Mouse (Mus musculus): ENCODE measurements around the gene Srgap3.

The Srgap3 gene

DNA sequence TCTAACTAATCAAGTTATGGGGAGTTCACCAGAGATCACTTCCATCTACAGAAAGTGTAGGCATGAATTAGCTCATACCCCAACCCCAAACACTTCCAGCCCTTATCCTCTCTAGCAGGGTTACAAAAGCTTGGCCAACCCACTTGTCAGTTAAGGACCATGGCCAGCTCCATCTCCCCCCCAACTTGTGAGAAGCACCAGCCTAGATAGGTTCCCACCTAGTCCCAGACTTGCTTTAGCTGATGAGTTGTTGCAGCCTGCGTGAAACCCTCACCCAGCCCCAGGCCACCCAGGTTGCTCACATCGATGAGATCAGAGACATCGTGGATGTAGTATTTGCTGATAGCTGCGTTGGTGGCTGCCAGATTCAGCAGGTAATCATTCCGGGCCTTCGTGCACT is 170.3 kb downstream of the Srgap3 start:
- H3K27me3 ChIP-seq (ENCODE audit: insufficient read depth, low read length) = no peaks in the 10 kb centered on the region
- H3K36me3 ChIP-seq (ENCODE audit: insufficient read depth, low read length) = no peaks in the 10 kb centered on the region
- H3K4me3 ChIP-seq (replicated peaks; ENCODE audit: low read length) = no peak overlapping the region
- H3K4me1 ChIP-seq (replicated peaks; ENCODE audit: low read depth, low read length) = peaks cover 20% of the 10 kb centered on the region
- no peaks in the 10 kb centered on the region for H3K9me3 ChIP-seq (ENCODE audit: low read length)
- TF ChIP-seq CTCF (conservative IDR thresholded peaks at IDR 0.05; ENCODE audit: low read length) = no peak
- TF ChIP-seq NANOG (IDR thresholded peaks at IDR 0.05; ENCODE audit: borderline replicate concordance, low read length) = no peak
- no peak for TF ChIP-seq POU5F1 (IDR thresholded peaks at IDR 0.05; ENCODE audit: borderline replicate concordance, low read length)

- Histone ChIP-seq H3K9me3 (ENCODE audit: low read length) (no peaks in the 10 kb centered on the region), H3K4me1 (replicated peaks; ENCODE audit: low read depth, low read length) (peaks cover 17% of the 10 kb centered on the region), H3K27me3 (ENCODE audit: insufficient read depth, low read length) (no peaks in the 10 kb centered on the region), H3K36me3 (ENCODE audit: insufficient read depth, low read length) (no peaks in the 10 kb centered on the region), H3K4me3 (replicated peaks; ENCODE audit: low read length) (no peak overlapping the region)
- TF ChIP-seq NANOG (IDR thresholded peaks at IDR 0.05; ENCODE audit: borderline replicate concordance, low read length) = no peak
- TF ChIP-seq CTCF (conservative IDR thresholded peaks at IDR 0.05; ENCODE audit: low read length) = no peak
- TF ChIP-seq POU5F1 (IDR thresholded peaks at IDR 0.05; ENCODE audit: borderline replicate concordance, low read length) = no peak
These were observed 173.3 kb downstream of the Srgap3 start for GRCm38 (mm10) chr6:112773754-112774153.

- Histone ChIP-seq H3K9me3 (ENCODE audit: low read length) (no peaks in the 10 kb centered on the region), H3K27me3 (ENCODE audit: insufficient read depth, low read length) (no peaks in the 10 kb centered on the region), H3K36me3 (ENCODE audit: insufficient read depth, low read length) (no peaks in the 10 kb centered on the region), H3K4me3 (replicated peaks; ENCODE audit: low read length) (no peak overlapping the region), H3K4me1 (replicated peaks; ENCODE audit: low read depth, low read length) (no peaks in the 10 kb centered on the region)
- TF ChIP-seq CTCF (conservative IDR thresholded peaks at IDR 0.05; ENCODE audit: low read length) (no peak), POU5F1 (IDR thresholded peaks at IDR 0.05; ENCODE audit: borderline replicate concordance, low read length) (no peak), NANOG (IDR thresholded peaks at IDR 0.05; ENCODE audit: borderline replicate concordance, low read length) (no peak)
These were observed 176.1 kb downstream of the Srgap3 start for GRCm38 (mm10) chr6:112770996-112771395.

DNA sequence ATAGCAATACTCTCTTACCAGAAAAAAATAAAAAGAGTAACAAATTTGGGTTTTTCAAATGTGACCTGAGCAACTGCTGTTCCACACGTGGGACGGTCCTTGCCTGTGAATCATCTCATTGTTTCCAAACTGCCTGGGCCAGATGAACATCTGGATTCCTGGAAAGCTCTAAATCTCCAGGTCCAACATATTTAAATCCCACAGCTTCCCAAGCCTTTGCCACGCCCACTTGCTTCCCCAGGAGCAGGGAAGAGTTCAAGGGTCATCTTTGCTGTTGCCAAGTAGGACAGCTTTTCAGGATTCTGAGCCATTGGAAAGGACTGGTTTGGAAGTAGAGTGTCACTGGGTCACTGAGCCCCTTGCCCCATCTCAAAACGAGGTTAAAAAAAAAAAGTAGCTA is 188.5 kb downstream of the Srgap3 start:
- H3K9me3 ChIP-seq (ENCODE audit: low read length) = no peaks in the 10 kb centered on the region
- H3K4me1 ChIP-seq (replicated peaks; ENCODE audit: low read depth, low read length) = peaks cover 37% of the 10 kb centered on the region
- no peaks in the 10 kb centered on the region for H3K36me3 ChIP-seq (ENCODE audit: insufficient read depth, low read length)
- peak overlapping the region; percentile 24; the same call in 1 of the 2 replicates for H3K4me3 ChIP-seq (replicated peaks; ENCODE audit: low read length)
- no peaks in the 10 kb centered on the region for H3K27me3 ChIP-seq (ENCODE audit: insufficient read depth, low read length)
- TF ChIP-seq CTCF (conservative IDR thresholded peaks at IDR 0.05; ENCODE audit: low read length) = no peak
- no peak for TF ChIP-seq POU5F1 (IDR thresholded peaks at IDR 0.05; ENCODE audit: borderline replicate concordance, low read length)
- no peak for TF ChIP-seq NANOG (IDR thresholded peaks at IDR 0.05; ENCODE audit: borderline replicate concordance, low read length)

DNA sequence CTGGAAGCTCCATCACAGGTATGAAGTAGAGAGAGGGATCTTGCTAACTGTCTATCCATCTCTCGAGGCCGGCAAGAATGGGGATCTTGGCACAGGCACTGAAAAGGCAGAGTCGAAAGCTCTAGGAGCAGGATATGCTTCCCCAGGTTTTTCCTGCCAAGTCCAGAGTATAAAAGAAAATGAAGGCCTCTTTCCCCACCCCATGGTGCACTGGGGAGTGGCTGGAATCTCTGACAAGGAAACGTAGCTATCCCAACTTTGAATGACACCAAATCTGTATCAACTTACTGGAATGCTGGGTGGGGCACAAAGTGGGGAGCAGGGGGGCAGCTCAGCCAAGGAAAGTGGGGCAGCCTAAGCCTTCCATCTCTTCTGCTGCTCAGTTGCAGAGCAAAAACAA is 190.2 kb downstream of the Srgap3 start:
- H3K36me3 ChIP-seq (ENCODE audit: insufficient read depth, low read length) = no peaks in the 10 kb centered on the region
- no peak overlapping the region for H3K4me3 ChIP-seq (replicated peaks; ENCODE audit: low read length)
- no peaks in the 10 kb centered on the region for H3K9me3 ChIP-seq (ENCODE audit: low read length)
- no peak for TF ChIP-seq CTCF (conservative IDR thresholded peaks at IDR 0.05; ENCODE audit: low read length)
- TF ChIP-seq POU5F1 (IDR thresholded peaks at IDR 0.05; ENCODE audit: borderline replicate concordance, low read length) = no peak
- peaks cover 37% of the 10 kb centered on the region for H3K4me1 ChIP-seq (replicated peaks; ENCODE audit: low read depth, low read length)
- no peaks in the 10 kb centered on the region for H3K27me3 ChIP-seq (ENCODE audit: insufficient read depth, low read length)

GRCm38 (mm10) chr6:112754994-112755393 is 192.1 kb downstream of the Srgap3 start:
- no peaks in the 10 kb centered on the region for H3K27me3 ChIP-seq (ENCODE audit: insufficient read depth, low read length)
- no peak overlapping the region for H3K4me3 ChIP-seq (replicated peaks; ENCODE audit: low read length)
- TF ChIP-seq POU5F1 (IDR thresholded peaks at IDR 0.05; ENCODE audit: borderline replicate concordance, low read length) (no peak), NANOG (IDR thresholded peaks at IDR 0.05; ENCODE audit: borderline replicate concordance, low read length) (no peak), CTCF (conservative IDR thresholded peaks at IDR 0.05; ENCODE audit: low read length) (no peak)
- no peaks in the 10 kb centered on the region for H3K36me3 ChIP-seq (ENCODE audit: insufficient read depth, low read length)
- H3K9me3 ChIP-seq (ENCODE audit: low read length) = no peaks in the 10 kb centered on the region
- peaks cover 37% of the 10 kb centered on the region for H3K4me1 ChIP-seq (replicated peaks; ENCODE audit: low read depth, low read length)

GRCm38 (mm10) chr6:112752517-112752916 is 194.5 kb downstream of the Srgap3 start:
- Histone ChIP-seq H3K9me3 (ENCODE audit: low read length) (no peaks in the 10 kb centered on the region), H3K4me1 (replicated peaks; ENCODE audit: low read depth, low read length) (peaks cover 18% of the 10 kb centered on the region), H3K4me3 (replicated peaks; ENCODE audit: low read length) (no peak overlapping the region), H3K27me3 (ENCODE audit: insufficient read depth, low read length) (no peaks in the 10 kb centered on the region), H3K36me3 (ENCODE audit: insufficient read depth, low read length) (no peaks in the 10 kb centered on the region)
- TF ChIP-seq NANOG (IDR thresholded peaks at IDR 0.05; ENCODE audit: borderline replicate concordance, low read length) (no peak), POU5F1 (IDR thresholded peaks at IDR 0.05; ENCODE audit: borderline replicate concordance, low read length) (no peak), CTCF (conservative IDR thresholded peaks at IDR 0.05; ENCODE audit: low read length) (no peak)

DNA sequence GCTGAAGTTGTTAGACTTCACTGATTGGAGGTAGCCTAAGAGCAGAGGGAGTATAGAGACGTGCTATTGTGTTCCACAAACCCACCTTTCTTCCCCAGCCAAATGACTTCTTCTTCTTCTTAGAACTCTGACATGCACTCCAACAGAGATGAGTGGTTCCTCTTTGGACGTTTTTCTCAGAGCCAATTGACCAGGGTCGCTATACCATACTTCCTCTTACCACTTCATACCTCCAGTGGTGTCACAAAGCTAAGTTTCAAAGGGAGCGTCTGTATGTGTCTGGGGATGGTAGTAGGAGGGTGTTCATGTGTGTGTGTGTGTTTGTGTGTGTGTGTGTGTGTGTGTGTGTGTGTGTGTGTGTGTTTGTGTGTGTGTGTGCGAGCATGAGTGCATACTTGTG is 195.1 kb downstream of the Srgap3 start:
- Histone ChIP-seq H3K9me3 (ENCODE audit: low read length) (no peaks in the 10 kb centered on the region), H3K36me3 (ENCODE audit: insufficient read depth, low read length) (no peaks in the 10 kb centered on the region), H3K4me1 (replicated peaks; ENCODE audit: low read depth, low read length) (peaks cover 13% of the 10 kb centered on the region), H3K27me3 (ENCODE audit: insufficient read depth, low read length) (no peaks in the 10 kb centered on the region), H3K4me3 (replicated peaks; ENCODE audit: low read length) (no peak overlapping the region)
- TF ChIP-seq NANOG (IDR thresholded peaks at IDR 0.05; ENCODE audit: borderline replicate concordance, low read length) (no peak), POU5F1 (IDR thresholded peaks at IDR 0.05; ENCODE audit: borderline replicate concordance, low read length) (no peak), CTCF (conservative IDR thresholded peaks at IDR 0.05; ENCODE audit: low read length) (no peak)

- H3K27me3 ChIP-seq (ENCODE audit: insufficient read depth, low read length) = no peaks in the 10 kb centered on the region
- no peak for TF ChIP-seq NANOG (IDR thresholded peaks at IDR 0.05; ENCODE audit: borderline replicate concordance, low read length)
- TF ChIP-seq CTCF (conservative IDR thresholded peaks at IDR 0.05; ENCODE audit: low read length) = no peak
- TF ChIP-seq POU5F1 (IDR thresholded peaks at IDR 0.05; ENCODE audit: borderline replicate concordance, low read length) = no peak
- no peaks in the 10 kb centered on the region; the same call in 1 of the 2 replicates for H3K36me3 ChIP-seq (ENCODE audit: insufficient read depth, low read length)
These were observed 204.8 kb downstream of the Srgap3 start for GRCm38 (mm10) chr6:112742297-112742696.

More at GRCm38 (mm10) chr6:112742297-112742696, 204.8 kb downstream of the Srgap3 start:
- Histone ChIP-seq H3K4me1 (replicated peaks; ENCODE audit: low read depth, low read length) (peaks cover 31% of the 10 kb centered on the region), H3K9me3 (ENCODE audit: low read length) (no peaks in the 10 kb centered on the region), H3K4me3 (replicated peaks; ENCODE audit: low read length) (no peak overlapping the region)

Measured in E14TG2a.4 (cell line).